16 mouse cellular contexts compared by ENCODE assay signal in the genomic region with DNA sequence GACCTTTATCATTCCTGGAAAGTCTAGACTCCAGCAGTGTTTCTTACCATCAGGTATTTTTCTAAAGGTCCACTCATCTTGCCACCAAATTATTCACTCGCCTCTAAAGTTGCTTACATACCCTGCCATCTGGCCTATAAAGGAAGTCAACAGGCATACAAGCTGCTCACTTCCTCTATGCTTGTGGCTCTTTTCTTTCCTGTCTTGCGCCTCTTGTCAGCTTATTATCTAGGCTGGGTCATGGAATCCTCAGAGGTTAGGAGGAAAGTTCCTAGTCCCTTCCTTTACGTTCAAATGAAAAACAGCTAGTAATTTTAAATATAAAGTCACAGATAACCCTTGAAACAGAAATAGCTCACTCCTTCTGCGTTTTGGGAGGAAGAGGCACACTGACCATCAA.
"Had no signal": no experiment of that assay in that cellular context is flagged by ENCODE, and none has a peak within 500 bp of the region (broad histone marks: within the 10 kb centered on the region; RNA-seq: fewer than 3 reads in every experiment).

No protein-coding gene starts in this region.

- ATAC-seq: hindbrain, embryonic 16.5 days; inflammation-experienced regulatory T-cells, adult 6 months; intestine, embryonic 15.5 days; intestine, postnatal 0 days had no signal

- DNase-seq: gastrocnemius, postnatal 14 days; gastrocnemius, postnatal 36 days; heart, adult 2 months; heart, postnatal 14 days; heart, postnatal 4 days; kidney, adult 18-20 months; kidney, adult 8-10 months; kidney, postnatal 10 days; kidney, postnatal 25 days; kidney, postnatal 4 days; liver; liver, embryonic 13.5 days had no signal
